ENCODE assay signal across 22 mouse cellular contexts in the genomic region with DNA sequence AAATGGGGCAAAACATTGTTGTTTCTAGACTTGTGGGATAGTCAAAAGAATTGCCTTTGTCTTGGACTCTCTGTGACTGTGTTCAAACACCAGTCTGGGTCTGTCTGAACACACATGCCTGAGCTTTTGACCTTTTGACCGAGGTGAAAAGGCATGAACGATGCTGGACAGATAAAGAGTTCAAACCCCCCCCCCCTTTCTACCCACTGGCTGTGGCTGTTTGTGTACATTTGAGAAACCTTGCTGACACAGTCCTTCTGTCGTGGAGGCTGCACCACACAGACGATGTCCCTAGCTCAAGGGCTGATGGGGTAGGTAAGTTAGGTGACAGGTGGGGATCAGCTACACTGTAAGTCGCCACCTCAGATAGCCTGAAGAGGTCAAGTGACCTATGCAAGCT.
A peak's percentile ranks its signal among the peaks of the same experiment; 100 is the strongest.
DNase-seq lines count a peak whose midpoint lies in the region; ATAC-seq and TF ChIP-seq lines count a peak whose summit lies in the region.
"Had no signal": no experiment of that assay in that cellular context is flagged by ENCODE, and none has a peak within 500 bp of the region (broad histone marks: within the 10 kb centered on the region; RNA-seq: fewer than 3 reads in every experiment).

No protein-coding gene starts in this region.

- no peak overlapping the region for H3K4me3 ChIP-seq in heart, embryonic 10.5 days
- H3K4me3 ChIP-seq in heart, adult 2 months = no peak overlapping the region
- no peak overlapping the region for H3K4me3 ChIP-seq in hindbrain, embryonic 11.5 days (ENCODE audit: low read depth, low read length)
- H3K4me3 ChIP-seq in hindbrain, embryonic 16.5 days (ENCODE audit: low read length) = no peak overlapping the region
- H3K4me3 ChIP-seq in embryonic facial prominence, embryonic 10.5 days = no peak overlapping the region
- no peak overlapping the region for H3K4me3 ChIP-seq in liver, embryonic 15.5 days (replicated peaks)
- no peak overlapping the region for H3K4me3 ChIP-seq in lung, adult 2 months (replicated peaks; ENCODE audit: extremely low read depth, low read depth, low read length)
- H3K4me3 ChIP-seq: hindbrain, embryonic 13.5 days; intestine, embryonic 15.5 days; limb, embryonic 13.5 days; midbrain, embryonic 13.5 days; myocyte; stomach, embryonic 15.5 days had no signal

- no peak for DNase-seq in heart, embryonic 10.5 days (ENCODE audit: low spot score)
- no peak for DNase-seq in heart, adult 2 months
- DNase-seq in hindbrain, embryonic 11.5 days (ENCODE audit: low spot score) = peak; percentile 9
- DNase-seq in embryonic facial prominence, embryonic 10.5 days (ENCODE audit: low spot score) = peak; percentile 13
- DNase-seq in layer of hippocampus, adult 8-10 months (ENCODE audit: low spot score in 2 of 2) = no peak
- DNase-seq in lung, adult 2 months = no peak
- DNase-seq: adrenal gland, postnatal 14 days; cerebellum, postnatal 10 days; layer of hippocampus, postnatal 36 days; retina, postnatal 1 day; thymus, adult 18-20 months had no signal

- no peak for TF ChIP-seq CTCF in heart, adult 2 months (IDR thresholded peaks at IDR 0.05)
- TF ChIP-seq CTCF in lung, adult 2 months (IDR thresholded peaks at IDR 0.05; ENCODE audit: insufficient read depth, low read length) = no peak

- H3K9ac ChIP-seq in heart, adult 2 months (ENCODE audit: low read depth, low read length) = no peak overlapping the region
- no peak overlapping the region for H3K9ac ChIP-seq in hindbrain, embryonic 11.5 days (ENCODE audit: low read depth, low read length)
- H3K9ac ChIP-seq in hindbrain, embryonic 16.5 days (ENCODE audit: low read depth, low read length) = no peak overlapping the region
- H3K9ac ChIP-seq in liver, embryonic 15.5 days = no peak overlapping the region
- H3K9ac ChIP-seq: hindbrain, embryonic 13.5 days; intestine, embryonic 15.5 days; limb, embryonic 13.5 days; midbrain, embryonic 13.5 days; stomach, embryonic 15.5 days had no signal

- peaks cover 30% of the 10 kb centered on the region for H3K4me1 ChIP-seq in heart, embryonic 10.5 days
- no peaks in the 10 kb centered on the region for H3K4me1 ChIP-seq in heart, adult 2 months (ENCODE audit: control insufficient read depth, insufficient read depth, low read length)
- H3K4me1 ChIP-seq in hindbrain, embryonic 11.5 days (replicated peaks; ENCODE audit: control insufficient read depth, insufficient read depth, low read length) = 0 out of 2 replicates have a peak, but pooled peaks cover 7% of the 10 kb centered on the region
- no peaks in the 10 kb centered on the region; the same call in 1 of the 2 replicates for H3K4me1 ChIP-seq in hindbrain, embryonic 16.5 days (ENCODE audit: control insufficient read depth, insufficient read depth, low read depth, low read length)
- peaks cover 35% of the 10 kb centered on the region for H3K4me1 ChIP-seq in embryonic facial prominence, embryonic 10.5 days
- peaks cover 9% of the 10 kb centered on the region for H3K4me1 ChIP-seq in liver, embryonic 15.5 days (replicated peaks)
- no peaks in the 10 kb centered on the region for H3K4me1 ChIP-seq in lung, adult 2 months (ENCODE audit: control insufficient read depth, insufficient read depth, low read length)
- H3K4me1 ChIP-seq: intestine, embryonic 15.5 days; stomach, embryonic 15.5 days had no signal

- 7% methylated on average over 5 of the region's 5 CpGs for WGBS in heart, embryonic 10.5 days
- WGBS in heart, adult 2 months = 41% methylated on average over 5 of the region's 5 CpGs
- 23% methylated on average over 5 of the region's 5 CpGs for WGBS in hindbrain, embryonic 11.5 days
- 36% methylated on average over 5 of the region's 5 CpGs for WGBS in hindbrain, embryonic 16.5 days
- 23% methylated on average over 5 of the region's 5 CpGs for WGBS in embryonic facial prominence, embryonic 10.5 days
- WGBS in liver, embryonic 15.5 days (ENCODE audit: insufficient replicate concordance) = 22% methylated on average over 5 of the region's 5 CpGs
- 33% methylated on average over 5 of the region's 5 CpGs for WGBS in lung, adult 2 months

- H3K9me3 ChIP-seq in heart, embryonic 10.5 days = no peaks in the 10 kb centered on the region
- no peaks in the 10 kb centered on the region for H3K9me3 ChIP-seq in hindbrain, embryonic 11.5 days (ENCODE audit: control insufficient read depth, low read length)
- no peaks in the 10 kb centered on the region for H3K9me3 ChIP-seq in hindbrain, embryonic 16.5 days (ENCODE audit: control insufficient read depth, low read length)
- no peaks in the 10 kb centered on the region for H3K9me3 ChIP-seq in embryonic facial prominence, embryonic 10.5 days
- H3K9me3 ChIP-seq in liver, embryonic 15.5 days (replicated peaks) = no peaks in the 10 kb centered on the region
- H3K9me3 ChIP-seq: G1E; hindbrain, embryonic 13.5 days; intestine, embryonic 15.5 days; limb, embryonic 13.5 days; midbrain, embryonic 13.5 days; stomach, embryonic 15.5 days had no signal

- H3K27me3 ChIP-seq in heart, embryonic 10.5 days (ENCODE audit: insufficient read depth, poor library complexity, severe bottlenecking) = peaks cover 43% of the 10 kb centered on the region
- H3K27me3 ChIP-seq in heart, adult 2 months (ENCODE audit: control insufficient read depth, insufficient read depth, low read length) = no peaks in the 10 kb centered on the region
- no peaks in the 10 kb centered on the region for H3K27me3 ChIP-seq in hindbrain, embryonic 11.5 days (ENCODE audit: control insufficient read depth, insufficient read depth, low read length)
- H3K27me3 ChIP-seq in hindbrain, embryonic 16.5 days (replicated peaks; ENCODE audit: control insufficient read depth, insufficient read depth, low read length) = no peaks in the 10 kb centered on the region
- 0 out of 2 replicates have a peak, but pooled peaks cover 7% of the 10 kb centered on the region for H3K27me3 ChIP-seq in embryonic facial prominence, embryonic 10.5 days (replicated peaks; ENCODE audit: low read depth, poor library complexity, severe bottlenecking)
- H3K27me3 ChIP-seq in liver, embryonic 15.5 days = peaks cover 5% of the 10 kb centered on the region; the same call in 1 of the 2 replicates
- H3K27me3 ChIP-seq: intestine, embryonic 15.5 days; limb, embryonic 13.5 days; stomach, embryonic 15.5 days had no signal

- intact Hi-C loops in heart, adult 2 months (cut with DNase I) = no loop called here

- no peaks in the 10 kb centered on the region for H3K79me2 ChIP-seq in heart, adult 2 months (replicated peaks; ENCODE audit: control insufficient read depth, insufficient read depth, low read length)

- no peak for TF ChIP-seq POLR2A in heart, adult 2 months (IDR thresholded peaks at IDR 0.05; ENCODE audit: insufficient read depth, low read depth, low read length)
- no peak for TF ChIP-seq POLR2A in lung, adult 2 months (IDR thresholded peaks at IDR 0.05; ENCODE audit: borderline replicate concordance, extremely low read depth, low read depth, low read length)

- TF ChIP-seq EP300 in heart, adult 2 months (IDR thresholded peaks at IDR 0.05; ENCODE audit: insufficient read depth, low read depth, low read length) = no peak

- peak overlapping the region; percentile 18; the same call in 1 of the 2 replicates for H3K27ac ChIP-seq in heart, embryonic 10.5 days
- no peak overlapping the region for H3K27ac ChIP-seq in heart, adult 2 months
- no peak overlapping the region for H3K27ac ChIP-seq in hindbrain, embryonic 11.5 days (ENCODE audit: low read depth, low read length)
- H3K27ac ChIP-seq in hindbrain, embryonic 16.5 days (ENCODE audit: low read depth, low read length) = no peak overlapping the region
- H3K27ac ChIP-seq in embryonic facial prominence, embryonic 10.5 days (replicated peaks) = 0 out of 2 replicates have a peak overlapping the region, but pooled peaks have one; percentile 40
- H3K27ac ChIP-seq in liver, embryonic 15.5 days (replicated peaks) = no peak overlapping the region
- H3K27ac ChIP-seq: hindbrain, embryonic 13.5 days; intestine, embryonic 15.5 days; kidney, postnatal 0 days; limb, embryonic 13.5 days; midbrain, embryonic 13.5 days; stomach, embryonic 15.5 days had no signal

- ATAC-seq in hindbrain, embryonic 11.5 days (ENCODE audit: low FRiP score) = no peak
- ATAC-seq in hindbrain, embryonic 16.5 days = no peak
- ATAC-seq in liver, embryonic 15.5 days (ENCODE audit: insufficient read depth) = peak; percentile 74
- ATAC-seq: lung, postnatal 0 days; midbrain, embryonic 13.5 days had no signal

- no peaks in the 10 kb centered on the region for H3K36me3 ChIP-seq in heart, embryonic 10.5 days
- no peaks in the 10 kb centered on the region for H3K36me3 ChIP-seq in heart, adult 2 months (ENCODE audit: control insufficient read depth, insufficient read depth, low read length)
- no peaks in the 10 kb centered on the region for H3K36me3 ChIP-seq in hindbrain, embryonic 11.5 days (ENCODE audit: control insufficient read depth, insufficient read depth, low read length)
- no peaks in the 10 kb centered on the region for H3K36me3 ChIP-seq in hindbrain, embryonic 16.5 days (ENCODE audit: control insufficient read depth, insufficient read depth, low read length)
- no peaks in the 10 kb centered on the region for H3K36me3 ChIP-seq in embryonic facial prominence, embryonic 10.5 days (replicated peaks)
- no peaks in the 10 kb centered on the region for H3K36me3 ChIP-seq in liver, embryonic 15.5 days (replicated peaks)
- H3K36me3 ChIP-seq: G1E; hindbrain, embryonic 13.5 days; intestine, embryonic 15.5 days; midbrain, embryonic 13.5 days; stomach, embryonic 15.5 days had no signal

- no peak overlapping the region for H3K4me2 ChIP-seq in hindbrain, embryonic 11.5 days (replicated peaks; ENCODE audit: low read depth, low read length)
- no peak overlapping the region for H3K4me2 ChIP-seq in hindbrain, embryonic 16.5 days (ENCODE audit: low read length)
- no peak overlapping the region for H3K4me2 ChIP-seq in liver, embryonic 15.5 days
- H3K4me2 ChIP-seq: hindbrain, embryonic 13.5 days; intestine, embryonic 15.5 days; limb, embryonic 13.5 days; midbrain, embryonic 13.5 days; stomach, embryonic 15.5 days had no signal

Comparison
In these comparisons a context has a peak if more than half of its experiments do, and no peak if none do; other contexts are left out.
1. H3K27ac ChIP-seq: peak in heart, embryonic 10.5 days (single experiment) and embryonic facial prominence, embryonic 10.5 days (single experiment); none in heart, adult 2 months (single experiment), hindbrain, embryonic 11.5 days (single experiment), hindbrain, embryonic 16.5 days (single experiment) and liver, embryonic 15.5 days (single experiment).
2. DNase-seq: peak in hindbrain, embryonic 11.5 days (single experiment) and embryonic facial prominence, embryonic 10.5 days (single experiment); none in heart, embryonic 10.5 days (single experiment), heart, adult 2 months (0 of 2), layer of hippocampus, adult 8-10 months (0 of 2) and lung, adult 2 months (single experiment).